Mouse (Mus musculus) CD8-positive naive resting alpha-beta T cell, adult 57 days (primary cell): ENCODE measurements around the gene Cdc34. TPM values are rescaled to one million over a fixed set of nuclear protein-coding genes. Genes with fewer than 3 reads are reported as not detected.

Experiments used
- total RNA-seq: library from RNA; stranded (reverse); gene quantifications from one replicate; pipeline ENCODE4 v1.2.4, GENCODE M21; 2023

The Cdc34 gene
- total RNA-seq: 74.7 TPM

DNA sequence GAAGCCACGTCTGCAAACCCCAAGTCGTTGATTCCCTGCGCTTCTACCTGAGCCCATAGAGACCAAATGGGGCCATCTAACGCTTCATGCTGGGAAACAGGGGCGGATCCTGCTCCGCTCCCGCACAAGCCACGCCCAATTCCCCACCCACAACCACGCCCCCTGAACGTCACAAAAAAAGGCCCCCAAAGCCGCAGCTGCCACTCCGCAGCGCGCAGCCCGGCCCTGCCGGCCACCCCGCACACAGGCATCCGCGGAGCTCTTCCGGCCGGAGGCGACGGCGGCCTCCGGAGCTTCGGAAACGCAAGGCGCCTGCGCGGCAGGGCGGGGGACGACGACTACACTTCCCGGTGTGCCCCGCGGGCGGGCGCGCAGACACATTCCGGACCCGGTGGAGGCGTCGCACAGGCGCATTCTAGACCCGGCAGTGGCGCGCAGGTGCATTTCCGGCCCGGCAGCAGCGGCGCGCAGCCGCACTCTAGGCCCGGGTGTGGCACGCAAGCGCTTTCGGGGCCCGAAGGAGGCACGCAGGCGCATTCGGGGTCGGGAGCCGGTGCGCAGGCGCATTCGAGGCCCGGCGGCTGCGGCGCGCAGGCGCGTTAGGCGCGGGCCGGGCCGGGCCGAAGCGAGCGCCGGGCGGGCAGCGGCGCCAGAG lies at the start of gene Cdc34:
Cdc34 (plus strand) TSS at position 605 of the 655 bp plus-strand sequence.

DNA sequence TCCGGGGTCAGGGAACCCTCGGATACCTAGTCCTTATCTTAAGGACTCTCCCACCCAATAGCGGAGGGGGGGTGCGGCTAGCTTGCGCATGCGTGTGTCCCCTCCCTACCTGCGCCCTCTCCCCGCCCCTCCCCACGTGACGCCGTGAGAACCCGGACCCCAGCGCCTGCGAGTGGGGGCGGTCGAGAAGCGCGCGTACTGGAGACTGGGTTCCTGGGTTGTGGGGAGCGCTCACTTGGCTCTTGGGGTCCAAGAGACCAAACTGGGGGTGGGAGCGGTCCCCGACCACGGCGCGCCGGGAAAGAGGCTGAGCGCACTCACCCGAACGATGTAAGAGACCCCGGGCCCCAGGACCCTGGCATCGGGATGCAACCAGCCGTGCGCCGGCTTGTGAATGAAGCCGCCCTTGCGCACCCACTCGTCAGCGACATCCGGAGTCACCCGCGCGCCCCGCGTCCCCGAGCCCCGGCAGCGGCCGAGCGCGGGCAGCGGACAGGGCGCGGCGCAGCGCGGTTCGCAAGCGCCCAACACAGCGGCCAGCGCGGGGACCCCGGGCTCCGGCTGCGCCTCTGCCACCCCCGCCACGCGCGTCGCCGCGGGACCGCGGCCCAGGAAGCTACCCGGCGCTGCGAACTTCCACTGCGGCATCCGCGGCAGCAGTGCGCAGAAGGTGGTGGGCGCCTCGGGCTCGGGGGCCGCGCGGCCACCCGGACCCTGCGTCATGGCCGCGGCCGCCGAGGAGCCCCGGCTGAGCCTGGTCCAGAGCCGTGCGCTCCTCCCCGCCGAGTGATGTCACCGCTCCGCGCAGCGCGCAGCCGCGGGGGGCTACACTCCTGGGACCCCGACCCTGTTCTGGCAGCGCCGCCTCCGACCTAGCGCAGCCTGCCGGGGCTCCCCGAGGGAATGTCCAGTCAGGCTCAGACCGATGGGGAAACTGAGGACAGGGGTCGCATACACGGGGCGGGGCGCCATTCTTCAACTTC lies 44.6 kb upstream of the Cdc34 start, which contains the start of gene Shc2:
Shc2 (minus strand) TSS at position 791 of the 983 bp plus-strand sequence.

DNA sequence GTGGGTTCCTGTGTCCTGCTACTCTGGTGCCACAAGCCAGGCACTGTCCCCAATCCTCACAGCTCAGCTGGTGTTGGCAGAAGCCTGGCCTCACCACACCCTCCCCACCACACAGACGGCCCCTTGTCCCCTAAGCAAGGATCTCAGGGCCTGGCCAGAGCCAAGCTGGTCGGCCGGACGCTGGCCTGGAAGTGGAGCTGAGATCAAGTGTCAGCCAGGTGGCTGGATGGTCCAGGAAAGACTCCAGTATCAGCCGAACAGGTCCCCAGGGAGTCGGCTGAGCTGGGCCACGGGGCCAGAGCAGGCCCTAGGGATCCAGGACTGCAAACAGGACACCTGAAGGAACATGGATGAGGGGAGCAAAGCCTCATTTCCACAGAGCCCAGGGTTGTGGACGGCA lies 36.3 kb upstream of the Cdc34 start, which contains the start of gene Odf3l2:
Odf3l2 (minus strand) TSS at position 28 of the 400 bp plus-strand sequence.

DNA sequence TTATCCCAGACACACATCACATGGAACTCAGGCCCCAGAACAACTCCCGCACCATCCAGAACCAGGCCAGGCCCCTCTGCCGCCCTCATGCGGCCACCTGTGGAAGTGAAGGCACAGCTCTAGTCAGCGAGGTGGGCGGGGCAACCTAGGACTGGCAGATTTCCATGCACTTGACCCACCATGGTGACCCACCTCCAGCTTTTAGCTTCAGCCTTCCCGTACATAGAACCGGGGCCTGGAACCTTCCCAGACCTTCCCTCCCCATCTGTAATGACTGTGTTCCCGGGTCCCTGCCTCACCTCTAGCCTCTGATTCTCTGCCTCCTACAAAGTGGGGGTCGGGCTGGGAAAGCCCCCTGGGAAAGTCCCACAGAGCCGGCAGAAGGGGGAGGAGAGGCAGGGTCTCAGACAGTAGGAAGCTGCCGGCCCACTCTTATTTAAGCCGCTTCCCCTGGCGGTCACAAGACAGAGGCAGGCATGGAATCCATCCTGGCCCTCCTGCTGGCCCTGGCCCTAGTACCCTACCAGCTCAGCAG lies 17.8 kb upstream of the Cdc34 start, which contains the start of gene Madcam1:
Madcam1 (plus strand) TSS at position 429 of the 535 bp plus-strand sequence.

DNA sequence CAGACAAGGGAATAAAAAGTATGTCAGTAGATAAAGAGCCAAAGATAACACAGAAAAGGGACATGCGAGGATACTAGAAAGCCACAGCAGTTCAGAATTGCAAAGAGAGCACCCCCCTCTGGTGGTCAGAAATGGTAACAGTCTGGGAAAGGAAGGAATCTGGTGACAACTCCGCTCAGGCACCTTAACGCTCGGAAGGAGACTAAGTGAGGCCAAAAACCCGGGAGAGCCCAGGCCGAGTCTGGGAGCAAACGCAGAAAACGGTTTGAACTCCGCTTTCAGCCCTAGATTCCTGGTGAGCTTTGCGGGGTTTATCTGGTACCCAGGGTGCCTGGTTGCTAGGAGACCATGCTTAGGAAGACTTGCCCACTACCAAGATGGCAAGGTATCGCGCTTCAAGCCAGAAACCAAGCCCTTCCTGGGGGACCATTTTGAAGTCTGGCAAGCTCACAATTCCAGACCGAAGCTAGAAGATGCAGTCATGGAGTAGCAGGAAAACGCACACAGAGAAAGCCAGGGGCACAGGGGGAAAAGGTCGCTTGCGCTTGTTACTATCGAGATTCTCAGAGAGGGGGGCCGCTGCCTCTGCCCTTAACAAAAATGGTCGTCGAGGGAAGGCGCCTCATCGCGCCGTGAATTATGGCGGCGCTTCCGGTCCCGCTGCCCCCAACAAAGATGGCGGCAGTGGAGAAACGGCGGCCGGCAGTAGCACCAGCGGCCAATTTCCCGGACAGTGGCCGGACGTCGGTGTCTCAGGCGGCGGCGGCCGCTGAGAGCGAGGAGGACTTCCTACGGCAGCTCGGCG lies 13.0 kb upstream of the Cdc34 start, which contains the start of gene Tpgs1:
Tpgs1 (plus strand) TSS at position 599 of the 805 bp plus-strand sequence.

DNA sequence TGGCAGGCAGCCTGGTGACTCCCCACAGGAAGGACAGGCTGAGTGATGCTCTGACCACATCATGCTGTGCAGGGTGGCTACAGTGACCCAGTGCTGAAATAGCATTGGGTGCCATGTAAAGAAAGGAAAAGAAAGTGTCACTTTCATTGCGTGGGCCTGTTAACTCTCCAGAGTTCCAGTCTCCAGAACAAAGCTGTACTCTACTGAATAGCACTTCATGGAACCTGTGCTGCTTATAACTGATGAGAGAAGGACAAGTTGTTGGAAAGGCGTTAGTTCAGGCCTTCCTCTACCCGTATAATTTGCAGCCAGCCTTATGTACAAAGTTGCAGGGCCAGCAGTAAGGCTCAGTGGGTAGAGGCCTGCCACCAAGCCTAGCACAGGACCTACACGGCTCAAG lies 6.7 kb downstream of the Cdc34 start, which contains the start of gene Gzmm:
Gzmm (plus strand) TSS at position 301 of the 400 bp plus-strand sequence.

DNA sequence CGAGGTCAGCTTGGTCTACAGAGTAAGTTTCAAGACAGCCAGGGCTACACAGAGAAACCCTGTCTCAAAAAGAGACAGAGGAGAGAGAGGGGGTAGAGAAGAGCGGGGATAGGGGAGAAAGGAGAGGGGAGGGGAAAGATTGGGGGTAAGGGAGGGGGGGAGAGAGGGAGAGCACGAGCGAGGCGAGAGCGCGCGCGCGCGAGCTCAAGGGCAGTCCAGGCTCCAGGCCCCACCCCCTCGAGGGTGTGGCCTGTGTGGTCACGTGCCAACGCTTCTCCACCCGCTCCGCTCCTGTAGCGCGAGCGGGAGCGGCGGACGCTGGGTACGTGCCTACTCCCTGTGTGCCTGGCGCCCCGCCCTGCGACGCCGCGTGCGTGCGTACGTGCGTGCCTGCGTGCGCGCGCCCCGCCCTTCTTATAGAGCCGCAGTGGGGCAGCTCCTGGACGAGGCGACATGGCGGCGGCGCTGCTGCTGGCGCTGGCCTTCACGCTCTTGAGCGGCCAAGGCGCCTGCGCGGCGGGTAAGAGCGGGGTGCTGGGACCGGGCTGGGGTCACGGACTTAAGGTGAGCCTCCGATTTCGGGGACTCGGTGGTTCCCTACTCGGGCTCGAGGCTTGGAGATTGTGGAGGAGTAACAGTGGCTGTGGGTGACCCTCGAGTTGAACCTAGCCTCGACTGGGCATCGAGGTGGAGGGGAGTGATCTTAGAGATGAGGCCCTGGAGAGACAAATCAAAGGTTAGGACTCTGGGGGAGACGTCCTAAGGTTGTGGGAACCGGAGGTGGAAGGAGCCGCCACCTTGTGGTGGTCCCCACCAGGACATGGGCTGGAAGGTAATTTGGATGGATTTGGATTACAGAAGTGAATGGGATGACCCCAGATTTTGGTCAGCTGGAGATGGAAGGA lies 22.3 kb downstream of the Cdc34 start, which contains the start of gene Bsg:
Bsg (plus strand) TSS at position 427 of the 905 bp plus-strand sequence.

DNA sequence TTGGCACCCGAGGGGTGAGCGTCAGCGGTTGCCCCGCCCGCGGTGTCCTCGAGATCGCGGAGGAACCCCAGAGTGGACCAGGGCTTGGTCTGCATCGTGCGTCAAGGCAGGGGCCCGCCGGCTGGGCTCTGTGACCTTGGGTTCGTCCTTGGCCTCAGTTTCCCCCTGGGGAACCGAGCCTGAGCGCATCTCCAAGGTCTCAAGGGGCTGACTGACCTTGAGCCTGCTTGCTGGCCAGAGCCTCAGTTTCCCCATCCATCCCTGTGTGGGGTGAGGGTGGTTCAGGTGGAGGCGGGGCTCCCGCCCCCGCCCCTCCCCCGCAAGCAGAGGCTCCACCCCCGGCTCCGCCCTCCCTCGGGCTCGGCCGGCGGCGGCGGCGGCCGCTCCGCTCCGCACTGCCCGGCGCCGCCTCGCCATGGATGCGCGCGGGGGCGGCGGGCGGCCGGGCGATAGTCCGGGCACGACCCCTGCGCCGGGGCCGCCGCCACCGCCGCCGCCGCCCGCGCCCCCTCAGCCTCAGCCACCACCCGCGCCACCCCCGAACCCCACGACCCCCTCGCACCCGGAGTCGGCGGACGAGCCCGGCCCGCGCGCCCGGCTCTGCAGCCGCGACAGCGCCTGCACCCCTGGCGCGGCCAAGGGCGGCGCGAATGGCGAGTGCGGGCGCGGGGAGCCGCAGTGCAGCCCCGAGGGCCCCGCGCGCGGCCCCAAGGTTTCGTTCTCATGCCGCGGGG lies 34.4 kb downstream of the Cdc34 start, which contains the start of gene Hcn2:
Hcn2 (plus strand) TSS at position 381 of the 734 bp plus-strand sequence.

Other genes starting within 250 kb of the Cdc34 start
- gene Vmn2r83, start 213.5 kb upstream of the Cdc34 start, total RNA-seq: not detected
- gene Plpp2, start 148.4 kb upstream of the Cdc34 start, total RNA-seq: 1.7 TPM
- 47.6 TPM for gene Mier2, start 127.0 kb upstream of the Cdc34 start, total RNA-seq
- gene Theg, start 94.9 kb upstream of the Cdc34 start, total RNA-seq: not detected
- gene C2cd4c, start 68.2 kb upstream of the Cdc34 start, total RNA-seq: not detected
- gene Shc2, start 44.3 kb upstream of the Cdc34 start, total RNA-seq: not detected
- gene Odf3l2, start 36.5 kb upstream of the Cdc34 start, total RNA-seq: not detected
- not detected for gene Madcam1, start 17.6 kb upstream of the Cdc34 start, total RNA-seq
- 16.9 TPM for gene Tpgs1, start 12.8 kb upstream of the Cdc34 start, total RNA-seq
- gene Gzmm, start 6.8 kb downstream of the Cdc34 start, total RNA-seq: 3.1 TPM
- 108 TPM for gene Bsg, start 22.3 kb downstream of the Cdc34 start, total RNA-seq
- not detected for gene Hcn2, start 34.4 kb downstream of the Cdc34 start, total RNA-seq
- gene Polrmt, start 64.4 kb downstream of the Cdc34 start, total RNA-seq: 71.2 TPM
- gene Fgf22, start 72.9 kb downstream of the Cdc34 start, total RNA-seq: not detected
- gene Rnf126, start 84.8 kb downstream of the Cdc34 start, total RNA-seq: 62.8 TPM
- 1.1 TPM for gene Fstl3, start 95.1 kb downstream of the Cdc34 start, total RNA-seq
- not detected for gene Prss57, start 108.8 kb downstream of the Cdc34 start, total RNA-seq
- gene Palm, start 111.4 kb downstream of the Cdc34 start, total RNA-seq: 5.8 TPM
- gene Misp, start 138.8 kb downstream of the Cdc34 start, total RNA-seq: not detected
- gene Ptbp1, start 172.2 kb downstream of the Cdc34 start, total RNA-seq: 606 TPM
- not detected for gene Prtn3, start 192.3 kb downstream of the Cdc34 start, total RNA-seq
- gene Plppr3, start 192.4 kb downstream of the Cdc34 start, total RNA-seq: not detected
- not detected for gene Elane, start 204.1 kb downstream of the Cdc34 start, total RNA-seq
- not detected for gene Cfd, start 208.7 kb downstream of the Cdc34 start, total RNA-seq
- 61.6 TPM for gene Med16, start 226.7 kb downstream of the Cdc34 start, total RNA-seq
- not detected for gene Gm26602, start 228.7 kb downstream of the Cdc34 start, total RNA-seq
- gene Kiss1r, start 234.8 kb downstream of the Cdc34 start, total RNA-seq: 0.73 TPM
- 102 TPM for gene R3hdm4, start 239.0 kb downstream of the Cdc34 start, total RNA-seq
- gene Arid3a, start 244.8 kb downstream of the Cdc34 start, total RNA-seq: 7.3 TPM